Mouse (Mus musculus) lung, postnatal 0 days (tissue): Measurements from ENCODE around the gene Adgra1. TPM values are rescaled to one million over a fixed set of nuclear protein-coding genes. Genes with fewer than 3 reads are reported as not detected.

Experiments used
- ATAC-seq: fragments of 200-750 bp; cut with Nextera tagmentation; 2 replicates; pipeline ENCODE4 v1.8.0; 2017; ENCODE audit warnings: moderate library complexity
- DNase-seq: peaks from one replicate; pipeline ENCODE4 v3.0.0-alpha.2; 2016; ENCODE audit warnings: low spot score
- H3K27ac ChIP-seq: fragments of 300-500 bp; sonication (generic); 2 replicates; pipeline ENCODE4 v1.5.1; 2014; ENCODE audit warnings: antibody characterized with exemption, mild to moderate bottlenecking, low read length, mixed read lengths
- H3K27me3 ChIP-seq: fragments of 300-500 bp; sonication (generic); replicated peaks from 2 replicates; pipeline ENCODE4 v1.6.1; 2014; ENCODE audit warnings: low read length, mixed read lengths; ENCODE audit not compliant: insufficient read depth
- H3K36me3 ChIP-seq: fragments of 300-500 bp; sonication (generic); 2 replicates; pipeline ENCODE4 v1.6.1; 2014; ENCODE audit warnings: low read length, mixed read lengths; ENCODE audit not compliant: insufficient read depth
- H3K4me1 ChIP-seq: fragments of 300-500 bp; sonication (generic); 2 replicates; pipeline ENCODE4 v1.6.1; 2014; ENCODE audit warnings: antibody characterized with exemption, low read depth, low read length, mixed read lengths; ENCODE audit not compliant: insufficient read depth
- H3K4me2 ChIP-seq: fragments of 300-500 bp; sonication (generic); replicated peaks from 2 replicates; pipeline ENCODE4 v1.6.1; 2014; ENCODE audit warnings: low read depth, mild to moderate bottlenecking, low read length, moderate library complexity, mixed read lengths
- H3K4me3 ChIP-seq: fragments of 300-500 bp; sonication (generic); 2 replicates; pipeline ENCODE4 v1.5.1; 2014; ENCODE audit warnings: low read depth, low read length
- H3K9ac ChIP-seq: fragments of 300-500 bp; sonication (generic); replicated peaks from 2 replicates; pipeline ENCODE4 v1.6.1; 2014; ENCODE audit warnings: low read depth, mild to moderate bottlenecking
- H3K9me3 ChIP-seq: fragments of 300-500 bp; sonication (generic); 2 replicates; pipeline ENCODE4 v1.6.1; 2016; ENCODE audit warnings: low read length, mixed read lengths
- CTCF ChIP-seq: IDR thresholded peaks from 2 replicates; pipeline ENCODE4 v1.5.1; 2016; ENCODE audit warnings: antibody characterized with exemption, mild to moderate bottlenecking
- EP300 ChIP-seq: IDR thresholded peaks from 2 replicates; pipeline ENCODE4 v1.6.1; 2016; ENCODE audit warnings: antibody characterized with exemption, mild to moderate bottlenecking, control low read depth
- WGBS: fragments of 180-500 bp; shearing (Covaris S2); extraction: QIAGEN DNeasy Blood & Tissue Kit; methylation state at CpG from one replicate; pipeline ENCODE4 v1.1.7; 2014; 5-methylcytosine and 5-hydroxymethylcytosine counted together
- polyA plus RNA-seq: library from polyadenylated mRNA; unstranded; fragments of >200 nt; fragmentation: Nextera tagmentation; extraction: Ambion mirVana; gene quantifications from 2 replicates; pipeline ENCODE4 v1.2.1, GENCODE M21; 2015

Gene Adgra1
- polyA plus RNA-seq, 1 experiment from 2014 or later: 0.11 TPM

DNA sequence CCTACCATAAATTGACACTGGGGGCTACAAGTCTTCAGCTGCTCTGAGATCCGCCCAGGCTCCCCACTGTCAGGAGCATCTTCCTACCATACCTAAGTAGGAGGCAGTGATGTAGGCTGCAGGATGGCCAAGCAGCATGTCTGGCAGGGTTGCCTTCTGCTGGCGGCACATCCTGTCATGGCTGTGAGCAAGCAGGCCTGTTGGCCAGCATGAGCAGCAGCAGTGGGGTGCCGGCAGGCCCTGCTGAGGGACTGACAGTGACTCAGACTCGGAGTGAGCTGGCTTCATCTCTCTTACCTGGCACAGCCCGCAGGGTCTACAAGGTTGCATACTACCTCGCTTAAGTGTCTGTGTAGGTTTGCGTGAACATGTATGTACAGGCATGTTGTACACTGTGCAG lies 65.5 kb downstream of the Adgra1 start:
- WGBS: 78% methylated on average over 7 of the region's 7 CpGs
- no peak overlapping the region for H3K4me2 ChIP-seq
- no peak overlapping the region for H3K27ac ChIP-seq
- DNase-seq (no peak), ATAC-seq (no peak)
- H3K9me3 ChIP-seq: no peaks in the 10 kb centered on the region
- peaks cover 9% of the 10 kb centered on the region; the same call in 1 of the 2 replicates for H3K27me3 ChIP-seq
- no peak overlapping the region for H3K4me3 ChIP-seq
- no peaks in the 10 kb centered on the region for H3K36me3 ChIP-seq
- TF ChIP-seq EP300 (no peak), CTCF (no peak)
- H3K9ac ChIP-seq: no peak overlapping the region
- no peaks in the 10 kb centered on the region for H3K4me1 ChIP-seq

DNA sequence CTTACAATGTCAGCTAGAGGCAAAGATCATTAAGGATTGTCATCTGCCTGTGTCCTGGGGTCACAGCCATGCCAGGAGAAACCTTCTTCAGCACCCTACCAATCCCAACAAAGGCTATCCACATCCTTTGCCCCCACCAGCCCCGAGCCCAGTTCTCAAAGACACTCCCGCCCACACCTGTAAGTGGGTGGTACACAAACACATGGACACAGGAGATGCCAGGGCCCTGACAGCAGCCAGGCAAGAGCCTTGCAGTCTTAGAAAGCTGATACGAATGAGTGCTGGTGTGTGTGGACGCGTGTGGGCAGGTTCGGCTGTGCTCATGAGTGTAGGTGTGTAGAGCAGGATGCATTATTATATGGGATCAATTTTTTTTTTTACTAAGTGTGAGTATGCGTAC lies 66.5 kb downstream of the Adgra1 start:
- ATAC-seq: no peak
- H3K27me3 ChIP-seq: no peaks in the 10 kb centered on the region; the same call in 1 of the 2 replicates
- TF ChIP-seq CTCF: no peak
- TF ChIP-seq EP300: no peak
- 84% methylated on average over 7 of the region's 7 CpGs for WGBS
- H3K9ac ChIP-seq: no peak overlapping the region
- H3K4me3 ChIP-seq: no peak overlapping the region
- H3K4me1 ChIP-seq: no peaks in the 10 kb centered on the region
- H3K4me2 ChIP-seq: no peak overlapping the region
- H3K9me3 ChIP-seq: no peaks in the 10 kb centered on the region
- no peak for DNase-seq
- H3K36me3 ChIP-seq: no peaks in the 10 kb centered on the region
- no peak overlapping the region for H3K27ac ChIP-seq

DNA sequence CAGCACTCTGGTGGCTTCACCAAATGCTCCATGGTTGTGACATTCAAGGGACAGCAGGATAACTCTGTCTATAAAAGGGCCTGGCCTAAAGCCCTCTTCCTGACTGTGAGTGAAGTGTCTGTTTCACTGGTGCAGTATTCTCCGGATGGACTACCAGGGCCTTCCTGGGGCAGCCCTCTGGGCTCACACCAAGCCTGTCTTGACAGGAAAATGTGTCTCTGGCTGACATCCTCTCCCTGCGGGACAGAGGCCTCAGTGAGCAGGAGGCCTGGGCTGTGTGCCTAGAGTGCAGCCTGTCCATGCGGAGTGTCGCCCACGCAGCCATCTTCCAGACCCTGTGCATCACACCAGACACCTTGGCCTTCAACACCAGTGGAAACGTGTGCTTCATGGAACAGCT lies 66.9 kb downstream of the Adgra1 start:
- H3K27me3 ChIP-seq: no peaks in the 10 kb centered on the region; the same call in 1 of the 2 replicates
- WGBS: 70% methylated on average over 6 of the region's 6 CpGs
- no peak for ATAC-seq

DNA sequence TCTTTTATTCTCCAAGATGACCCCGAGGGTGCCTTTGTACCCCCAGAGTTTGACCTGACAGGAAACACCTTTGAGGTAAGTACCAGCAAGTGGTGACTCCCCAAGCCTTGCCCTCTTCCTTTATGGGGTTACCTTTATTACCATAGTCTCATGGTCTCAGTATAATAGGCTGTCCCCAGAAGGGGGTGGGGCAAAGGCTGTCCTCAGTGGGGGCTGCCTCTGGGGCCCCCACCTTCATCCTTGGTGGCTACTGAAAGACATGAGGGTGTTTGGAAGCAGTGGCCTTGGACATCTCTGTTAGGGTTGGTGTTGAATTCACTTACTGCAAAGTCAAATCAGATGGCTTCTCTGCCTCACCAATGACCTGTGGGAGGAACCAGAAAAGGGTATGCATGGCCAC lies 68.0 kb downstream of the Adgra1 start:
- H3K27me3 ChIP-seq: no peaks in the 10 kb centered on the region
- ATAC-seq (no peak), DNase-seq (no peak)
- H3K36me3 ChIP-seq: no peaks in the 10 kb centered on the region
- no peak overlapping the region for H3K27ac ChIP-seq
- H3K4me1 ChIP-seq: no peaks in the 10 kb centered on the region
- 44% methylated on average over 1 of the region's 1 CpGs for WGBS
- no peak for TF ChIP-seq EP300
- no peak overlapping the region for H3K9ac ChIP-seq
- H3K4me2 ChIP-seq: no peak overlapping the region
- no peaks in the 10 kb centered on the region for H3K9me3 ChIP-seq
- no peak overlapping the region for H3K4me3 ChIP-seq

More for the DNA sequence above, 66.9 kb downstream of the Adgra1 start:
- DNase-seq: no peak
- no peak overlapping the region for H3K4me3 ChIP-seq
- no peak overlapping the region for H3K9ac ChIP-seq
- no peak overlapping the region for H3K27ac ChIP-seq
- TF ChIP-seq CTCF: no peak
- TF ChIP-seq EP300: no peak
- no peaks in the 10 kb centered on the region for H3K4me1 ChIP-seq
- no peaks in the 10 kb centered on the region for H3K36me3 ChIP-seq
- H3K9me3 ChIP-seq: no peaks in the 10 kb centered on the region
- no peak overlapping the region for H3K4me2 ChIP-seq

DNA sequence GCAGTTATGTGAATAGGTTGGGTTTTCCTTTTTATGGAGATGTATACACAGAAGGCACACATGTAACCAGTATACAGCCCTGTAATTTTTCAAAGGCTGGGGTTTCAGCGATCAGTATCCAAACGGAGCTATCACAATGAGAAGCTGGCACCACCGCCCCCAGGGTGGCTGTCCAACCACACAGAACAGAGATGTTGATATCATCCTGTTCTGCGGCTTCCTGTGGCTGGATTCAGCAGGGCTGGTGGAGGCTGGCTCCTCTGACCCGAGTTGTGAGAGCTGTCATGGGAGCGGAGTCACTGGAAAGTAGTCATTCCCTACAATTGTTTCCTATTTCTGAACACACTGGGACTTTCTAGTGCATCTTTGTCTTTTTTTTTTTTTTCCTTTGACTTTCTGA lies 71.3 kb downstream of the Adgra1 start:
- DNase-seq (no peak), ATAC-seq (no peak)
- Histone ChIP-seq H3K4me2 (no peak overlapping the region), H3K4me3 (no peak overlapping the region), H3K36me3 (no peaks in the 10 kb centered on the region), H3K9ac (no peak overlapping the region), H3K4me1 (no peaks in the 10 kb centered on the region), H3K9me3 (no peaks in the 10 kb centered on the region), H3K27me3 (no peaks in the 10 kb centered on the region), H3K27ac (no peak overlapping the region)
- 25% methylated on average over 6 of the region's 6 CpGs for WGBS
- no peak for TF ChIP-seq CTCF
- TF ChIP-seq EP300: no peak

DNA sequence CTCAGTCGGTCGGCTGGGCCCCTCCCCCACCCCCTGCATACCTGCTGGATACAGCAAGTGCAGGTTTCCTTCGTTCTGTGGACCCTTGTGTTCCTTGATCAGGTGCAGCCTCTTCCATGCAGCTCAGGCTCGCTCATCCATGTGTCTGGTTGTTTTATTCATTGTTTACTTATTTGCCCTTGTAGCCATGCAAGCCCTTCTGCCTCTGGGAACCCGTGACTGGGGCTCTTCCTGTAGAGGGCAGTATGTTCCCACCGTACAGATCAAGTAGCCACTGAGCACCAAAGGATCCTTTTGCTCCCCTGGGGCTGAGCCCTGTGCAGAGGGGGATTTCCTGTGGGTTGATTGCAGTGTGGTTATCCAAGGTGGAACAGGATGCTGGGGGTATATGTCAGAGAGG lies 71.7 kb downstream of the Adgra1 start:
- H3K9me3 ChIP-seq: no peaks in the 10 kb centered on the region
- ATAC-seq (no peak), DNase-seq (peak; percentile 44)
- H3K36me3 ChIP-seq: no peaks in the 10 kb centered on the region
- 0% methylated on average over 6 of the region's 6 CpGs for WGBS
- H3K4me1 ChIP-seq: no peaks in the 10 kb centered on the region
- H3K27ac ChIP-seq: no peak overlapping the region
- TF ChIP-seq CTCF (peak; percentile 62), EP300 (no peak)
- H3K4me3 ChIP-seq: no peak overlapping the region
- no peak overlapping the region for H3K9ac ChIP-seq
- no peak overlapping the region for H3K4me2 ChIP-seq
- no peaks in the 10 kb centered on the region for H3K27me3 ChIP-seq

DNA sequence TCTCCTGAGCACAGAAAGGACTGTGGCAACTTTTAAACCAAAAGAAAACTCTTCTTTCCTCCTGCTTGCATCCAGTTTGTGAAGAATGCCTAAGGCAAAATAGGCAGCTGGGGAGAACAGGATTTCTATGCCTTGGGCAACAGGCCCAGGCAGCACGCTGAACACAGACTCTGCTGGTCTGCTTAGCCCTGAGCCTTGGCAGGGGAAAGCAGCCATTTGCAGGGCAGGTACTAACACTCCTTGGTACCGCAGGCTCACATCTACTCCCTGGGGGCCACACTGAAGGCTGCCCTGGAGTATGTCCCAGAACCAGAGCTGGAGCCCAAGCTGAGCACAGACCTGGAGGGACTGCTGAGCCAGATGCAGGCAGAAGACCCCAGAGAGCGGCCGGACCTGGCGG lies 74.2 kb downstream of the Adgra1 start:
- no peak for TF ChIP-seq CTCF
- no peak for TF ChIP-seq EP300
- H3K9me3 ChIP-seq: no peaks in the 10 kb centered on the region
- WGBS: 64% methylated on average over 5 of the region's 5 CpGs
- H3K27me3 ChIP-seq: 0 out of 2 replicates have a peak, but pooled peaks cover 3% of the 10 kb centered on the region
- no peak overlapping the region for H3K27ac ChIP-seq
- ATAC-seq (no peak), DNase-seq (no peak)
- no peaks in the 10 kb centered on the region for H3K36me3 ChIP-seq
- H3K9ac ChIP-seq: no peak overlapping the region
- H3K4me2 ChIP-seq: no peak overlapping the region
- H3K4me1 ChIP-seq: no peaks in the 10 kb centered on the region
- no peak overlapping the region for H3K4me3 ChIP-seq
